Mouse (Mus musculus) megakaryocyte, embryonic 14.5 days (primary cell): ENCODE measurements around the gene Tekt2. TPM values are rescaled to one million over a fixed set of nuclear protein-coding genes. Genes with fewer than 3 reads are reported as not detected.

Source experiments
- H3K27me3 ChIP-seq: replicated peaks from 2 replicates; pipeline ENCODE3; 2012; ENCODE audit warnings: inconsistent platforms
- H3K36me3 ChIP-seq: replicated peaks from 2 replicates; pipeline ENCODE3; 2012; ENCODE audit warnings: low read length, inconsistent platforms, mixed read lengths
- H3K4me1 ChIP-seq: 2 replicates; pipeline ENCODE4 v1.6.1; 2012; ENCODE audit warnings: inconsistent platforms
- H3K4me3 ChIP-seq: replicated peaks from 2 replicates; pipeline ENCODE3; 2012; ENCODE audit warnings: moderate library complexity, mild to moderate bottlenecking, inconsistent platforms
- H3K9me3 ChIP-seq: 2 replicates; pipeline ENCODE4 v1.6.1; 2012; ENCODE audit warnings: inconsistent platforms
- FLI1 ChIP-seq: IDR thresholded peaks from 2 replicates; pipeline ENCODE4 v1.6.1; 2012; ENCODE audit warnings: low read length, inconsistent platforms, mixed read lengths
- GATA1 ChIP-seq: IDR thresholded peaks from 3 replicates; pipeline ENCODE4 v1.6.1; 2012; ENCODE audit warnings: mixed read lengths, low read length, inconsistent platforms, borderline replicate concordance
- polyA plus RNA-seq: library from polyadenylated mRNA; stranded (reverse); fragments of >175 nt; gene quantifications from 2 replicates; pipeline ENCODE4 v1.2.3, GENCODE M21; 2012; ENCODE audit warnings: low replicate concordance; ENCODE audit not compliant: insufficient read depth

Gene Tekt2
- polyA plus RNA-seq, 1 experiment = not detected

- Histone ChIP-seq H3K36me3 (peaks cover 32% of the 10 kb centered on the region), H3K9me3 (no peaks in the 10 kb centered on the region), H3K4me1 (peaks cover 14% of the 10 kb centered on the region), H3K27me3 (peaks cover 26% of the 10 kb centered on the region), H3K4me3 (peak overlapping the region; percentile 86)
- no peak for TF ChIP-seq GATA1
Observed at GRCm38 (mm10) chr4:126277906-126278564, 47.5 kb downstream of the Tekt2 start.

GRCm38 (mm10) chr4:126275681-126276131 is 49.8 kb downstream of the Tekt2 start:
- Histone ChIP-seq H3K9me3 (no peaks in the 10 kb centered on the region), H3K36me3 (peaks cover 48% of the 10 kb centered on the region), H3K27me3 (peaks cover 11% of the 10 kb centered on the region), H3K4me1 (peaks cover 12% of the 10 kb centered on the region), H3K4me3 (no peak overlapping the region)
- TF ChIP-seq FLI1 (no peak), GATA1 (no peak)

- TF ChIP-seq FLI1 = no peak
- TF ChIP-seq GATA1 = no peak
- peaks cover 7% of the 10 kb centered on the region for H3K27me3 ChIP-seq
- H3K9me3 ChIP-seq = no peaks in the 10 kb centered on the region
- no peak overlapping the region for H3K4me3 ChIP-seq
- peaks cover 53% of the 10 kb centered on the region for H3K36me3 ChIP-seq
- H3K4me1 ChIP-seq = peaks cover 11% of the 10 kb centered on the region
Observed at GRCm38 (mm10) chr4:126275081-126275480, 50.4 kb downstream of the Tekt2 start.

- no peaks in the 10 kb centered on the region for H3K27me3 ChIP-seq
- no peaks in the 10 kb centered on the region for H3K9me3 ChIP-seq
- no peak overlapping the region for H3K4me3 ChIP-seq
- no peak for TF ChIP-seq GATA1
- TF ChIP-seq FLI1 = no peak
- H3K4me1 ChIP-seq = peaks cover 14% of the 10 kb centered on the region
- peaks cover 56% of the 10 kb centered on the region for H3K36me3 ChIP-seq
Observed at GRCm38 (mm10) chr4:126273753-126274152, 51.7 kb downstream of the Tekt2 start.

Other genes starting within 250 kb of the Tekt2 start
- gene Lsm10, start 229.1 kb downstream of the Tekt2 start, polyA plus RNA-seq = 9.2 and 19.0 TPM in 2 replicates
- gene Stk40, start 221.7 kb downstream of the Tekt2 start, polyA plus RNA-seq = 99.5 and 105 TPM in 2 replicates
- 18.4 and 56.4 TPM in 2 replicates for gene Eva1b, start 177.9 kb downstream of the Tekt2 start, polyA plus RNA-seq
- gene Sh3d21, start 162.2 kb downstream of the Tekt2 start, polyA plus RNA-seq = 0.16 and 1.2 TPM in 2 replicates
- 40.8 and 101 TPM in 2 replicates for gene Thrap3, start 122.9 kb downstream of the Tekt2 start, polyA plus RNA-seq
- gene Map7d1, start 69.3 kb downstream of the Tekt2 start, polyA plus RNA-seq = 90.9 and 105 TPM in 2 replicates
- 4.8 and 29.6 TPM in 2 replicates for gene Trappc3, start 63.4 kb downstream of the Tekt2 start, polyA plus RNA-seq
- not detected in 2 replicates for gene Col8a2, start 38.9 kb downstream of the Tekt2 start, polyA plus RNA-seq
- gene Adprhl2, start 4.0 kb downstream of the Tekt2 start, polyA plus RNA-seq = 28.0 and 35.0 TPM in 2 replicates
- 0.02 and 4.4 TPM in 2 replicates for gene Ago3, start 103.9 kb upstream of the Tekt2 start, polyA plus RNA-seq
- 2.3 and 3.6 TPM in 2 replicates for gene Ago1, start 142.9 kb upstream of the Tekt2 start, polyA plus RNA-seq
- gene Ago4, start 207.8 kb upstream of the Tekt2 start, polyA plus RNA-seq = 0.02 TPM in 1 of 2 replicates, not detected in the other
- 1.7 TPM in 1 of 2 replicates, not detected in the other for gene Clspn, start 231.2 kb upstream of the Tekt2 start, polyA plus RNA-seq